Mouse (Mus musculus): ENCODE measurements around the gene Thbs2. TPM values are rescaled to one million over a fixed set of nuclear protein-coding genes. Genes with fewer than 3 reads are reported as not detected.

Gene Thbs2
- total and polyA plus RNA-seq, 2 experiments from 2014 or later, result 17.9 to 49.7 TPM

DNA sequence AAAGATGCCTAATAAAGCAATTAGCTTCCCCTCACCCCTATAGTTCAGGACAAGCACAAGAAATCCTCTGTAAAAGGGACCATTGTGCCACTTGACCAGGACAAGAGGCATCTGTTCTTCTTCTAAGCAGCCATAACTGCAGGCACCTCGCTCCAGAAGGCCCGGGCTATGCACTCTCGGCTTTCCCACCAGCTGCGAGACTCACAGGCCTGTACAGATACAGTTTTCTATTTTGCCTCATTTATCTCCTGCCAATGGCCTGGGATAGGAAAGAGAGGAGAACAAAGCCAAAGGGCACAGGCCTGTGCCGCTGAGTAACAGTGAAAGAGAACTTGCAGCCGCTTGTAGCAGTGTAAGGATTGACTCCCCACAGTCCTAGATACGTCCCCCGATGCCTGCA lies 20.7 kb upstream of the Thbs2 start:
- no peak for DNase-seq (ENCODE audit: low spot score)
- Histone ChIP-seq H3K4me1 (ENCODE audit: control insufficient read depth, insufficient read depth) (0 out of 2 replicates have a peak, but pooled peaks cover 3% of the 10 kb centered on the region), H3K27ac (ENCODE audit: low read depth) (no peak overlapping the region), H3K27me3 (ENCODE audit: control insufficient read depth, insufficient read depth, low read length) (0 out of 2 replicates have a peak, but pooled peaks cover 3% of the 10 kb centered on the region), H3K4me2 (ENCODE audit: low read depth, low read length) (no peak overlapping the region), H3K4me3 (ENCODE audit: low read depth, low read length) (no peak overlapping the region), H3K9ac (replicated peaks; ENCODE audit: low read depth, low read length) (no peak overlapping the region), H3K9me3 (replicated peaks; ENCODE audit: control insufficient read depth, low read length) (no peaks in the 10 kb centered on the region), H3K36me3 (replicated peaks; ENCODE audit: control insufficient read depth, insufficient read depth, low read length) (no peaks in the 10 kb centered on the region)
- no peak for ATAC-seq (ENCODE audit: insufficient read depth, low read depth)
- 75% methylated on average over 8 of the region's 8 CpGs for WGBS
- TF ChIP-seq CTCF (IDR thresholded peaks at IDR 0.05; ENCODE audit: low read depth) (no peak), EP300 (IDR thresholded peaks at IDR 0.05; ENCODE audit: low read depth) (no peak)

GRCm38 (mm10) chr17:14714374-14714773 lies 20.3 kb upstream of the Thbs2 start:
- ATAC-seq (ENCODE audit: insufficient read depth, low read depth), result no peak
- H3K27ac ChIP-seq (ENCODE audit: low read depth), result no peak overlapping the region

DNA sequence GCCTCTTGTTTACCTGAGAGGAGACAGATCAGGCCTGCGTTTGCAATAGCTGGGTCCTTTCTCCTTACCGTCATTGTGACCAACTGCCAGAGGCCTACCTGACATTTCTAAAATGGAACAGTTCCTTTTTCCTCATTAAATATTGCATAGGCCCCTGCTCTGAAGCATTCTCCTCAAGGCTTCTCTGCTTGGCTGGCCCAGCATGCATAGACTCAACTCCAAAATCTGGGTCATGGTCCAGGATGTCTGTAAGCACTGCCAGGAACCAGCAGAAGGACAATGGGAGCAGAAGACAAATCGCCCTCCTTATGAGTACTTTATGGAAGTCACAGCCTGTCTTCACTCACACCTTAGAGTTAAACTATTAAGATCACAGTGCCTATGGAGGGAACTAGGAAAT lies 17.7 kb upstream of the Thbs2 start:
- TF ChIP-seq EP300 (IDR thresholded peaks at IDR 0.05; ENCODE audit: low read depth) (no peak), CTCF (IDR thresholded peaks at IDR 0.05; ENCODE audit: low read depth) (no peak)

More at GRCm38 (mm10) chr17:14714374-14714773, 20.3 kb upstream of the Thbs2 start:
- TF ChIP-seq CTCF (IDR thresholded peaks at IDR 0.05; ENCODE audit: low read depth), result no peak
- TF ChIP-seq EP300 (IDR thresholded peaks at IDR 0.05; ENCODE audit: low read depth), result no peak
- H3K27me3 ChIP-seq (ENCODE audit: control insufficient read depth, insufficient read depth, low read length), result 0 out of 2 replicates have a peak, but pooled peaks cover 3% of the 10 kb centered on the region
- 0 out of 2 replicates have a peak, but pooled peaks cover 3% of the 10 kb centered on the region for H3K4me1 ChIP-seq (ENCODE audit: control insufficient read depth, insufficient read depth)
- no peak overlapping the region for H3K9ac ChIP-seq (replicated peaks; ENCODE audit: low read depth, low read length)
- no peak for DNase-seq (ENCODE audit: low spot score)
- no peak overlapping the region for H3K4me3 ChIP-seq (ENCODE audit: low read depth, low read length)
- WGBS, result 90% methylated on average over 3 of the region's 3 CpGs
- no peaks in the 10 kb centered on the region for H3K9me3 ChIP-seq (replicated peaks; ENCODE audit: control insufficient read depth, low read length)
- no peak overlapping the region for H3K4me2 ChIP-seq (ENCODE audit: low read depth, low read length)
- no peaks in the 10 kb centered on the region for H3K36me3 ChIP-seq (replicated peaks; ENCODE audit: control insufficient read depth, insufficient read depth, low read length)

DNA sequence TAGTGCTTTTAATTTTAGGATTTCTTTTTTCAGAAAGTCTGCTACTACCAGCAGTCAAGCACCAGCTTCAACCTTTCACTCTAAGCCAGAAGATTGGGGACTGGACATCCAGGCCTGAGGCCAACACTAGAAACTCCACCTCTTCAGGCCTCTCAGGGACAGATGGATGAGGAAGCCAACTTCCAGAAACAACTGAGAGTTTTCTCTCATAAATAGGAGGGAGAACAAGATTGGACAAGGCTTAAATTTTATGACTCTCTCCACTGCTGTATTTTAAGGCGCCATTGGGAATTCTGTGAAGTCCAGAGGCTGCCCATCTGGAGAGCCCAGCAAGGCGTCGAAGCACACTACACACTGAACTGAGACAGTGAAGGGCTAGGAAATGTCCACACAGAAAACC lies 17.0 kb upstream of the Thbs2 start:
- TF ChIP-seq CTCF (IDR thresholded peaks at IDR 0.05; ENCODE audit: low read depth), result no peak
- TF ChIP-seq EP300 (IDR thresholded peaks at IDR 0.05; ENCODE audit: low read depth), result no peak
- Histone ChIP-seq H3K4me2 (ENCODE audit: low read depth, low read length) (no peak overlapping the region), H3K4me1 (ENCODE audit: control insufficient read depth, insufficient read depth) (no peaks in the 10 kb centered on the region), H3K27me3 (ENCODE audit: control insufficient read depth, insufficient read depth, low read length) (0 out of 2 replicates have a peak, but pooled peaks cover 1% of the 10 kb centered on the region), H3K36me3 (replicated peaks; ENCODE audit: control insufficient read depth, insufficient read depth, low read length) (no peaks in the 10 kb centered on the region), H3K27ac (ENCODE audit: low read depth) (no peak overlapping the region), H3K9ac (replicated peaks; ENCODE audit: low read depth, low read length) (no peak overlapping the region), H3K4me3 (ENCODE audit: low read depth, low read length) (no peak overlapping the region), H3K9me3 (replicated peaks; ENCODE audit: control insufficient read depth, low read length) (no peaks in the 10 kb centered on the region)
- 79% methylated on average over 3 of the region's 3 CpGs for WGBS
- ATAC-seq (ENCODE audit: insufficient read depth, low read depth), result no peak
- DNase-seq (ENCODE audit: low spot score), result no peak

More for the DNA sequence above, 17.7 kb upstream of the Thbs2 start:
- Histone ChIP-seq H3K27ac (ENCODE audit: low read depth) (no peak overlapping the region), H3K4me1 (ENCODE audit: control insufficient read depth, insufficient read depth) (no peaks in the 10 kb centered on the region), H3K9ac (replicated peaks; ENCODE audit: low read depth, low read length) (no peak overlapping the region), H3K4me2 (ENCODE audit: low read depth, low read length) (no peak overlapping the region), H3K9me3 (replicated peaks; ENCODE audit: control insufficient read depth, low read length) (no peaks in the 10 kb centered on the region), H3K36me3 (replicated peaks; ENCODE audit: control insufficient read depth, insufficient read depth, low read length) (no peaks in the 10 kb centered on the region), H3K27me3 (ENCODE audit: control insufficient read depth, insufficient read depth, low read length) (0 out of 2 replicates have a peak, but pooled peaks cover 3% of the 10 kb centered on the region), H3K4me3 (ENCODE audit: low read depth, low read length) (no peak overlapping the region)
- ATAC-seq (ENCODE audit: insufficient read depth, low read depth) (no peak), DNase-seq (ENCODE audit: low spot score) (no peak)
- 86% methylated on average over 3 of the region's 3 CpGs for WGBS

- 61% methylated on average over 4 of the region's 4 CpGs for WGBS
- no peaks in the 10 kb centered on the region for H3K27me3 ChIP-seq (ENCODE audit: control insufficient read depth, insufficient read depth, low read length)
- ATAC-seq (ENCODE audit: insufficient read depth, low read depth) (no peak), DNase-seq (ENCODE audit: low spot score) (peak; percentile 3)
- H3K27ac ChIP-seq (ENCODE audit: low read depth), result no peak overlapping the region
- no peak overlapping the region for H3K4me2 ChIP-seq (ENCODE audit: low read depth, low read length)
- H3K36me3 ChIP-seq (replicated peaks; ENCODE audit: control insufficient read depth, insufficient read depth, low read length), result no peaks in the 10 kb centered on the region
- no peaks in the 10 kb centered on the region for H3K4me1 ChIP-seq (ENCODE audit: control insufficient read depth, insufficient read depth)
- TF ChIP-seq EP300 (IDR thresholded peaks at IDR 0.05; ENCODE audit: low read depth), result no peak
- no peak for TF ChIP-seq CTCF (IDR thresholded peaks at IDR 0.05; ENCODE audit: low read depth)
- H3K9me3 ChIP-seq (replicated peaks; ENCODE audit: control insufficient read depth, low read length), result no peaks in the 10 kb centered on the region
- H3K9ac ChIP-seq (replicated peaks; ENCODE audit: low read depth, low read length), result no peak overlapping the region
- no peak overlapping the region for H3K4me3 ChIP-seq (ENCODE audit: low read depth, low read length)
Observed at GRCm38 (mm10) chr17:14706066-14706465, 12.0 kb upstream of the Thbs2 start.

- Histone ChIP-seq H3K4me1 (ENCODE audit: control insufficient read depth, insufficient read depth) (no peaks in the 10 kb centered on the region), H3K27me3 (ENCODE audit: control insufficient read depth, insufficient read depth, low read length) (no peaks in the 10 kb centered on the region), H3K36me3 (replicated peaks; ENCODE audit: control insufficient read depth, insufficient read depth, low read length) (no peaks in the 10 kb centered on the region), H3K27ac (ENCODE audit: low read depth) (no peak overlapping the region), H3K9me3 (replicated peaks; ENCODE audit: control insufficient read depth, low read length) (no peaks in the 10 kb centered on the region), H3K9ac (replicated peaks; ENCODE audit: low read depth, low read length) (no peak overlapping the region), H3K4me2 (ENCODE audit: low read depth, low read length) (no peak overlapping the region), H3K4me3 (ENCODE audit: low read depth, low read length) (no peak overlapping the region)
- WGBS, result 80% methylated on average over 2 of the region's 2 CpGs
- DNase-seq (ENCODE audit: low spot score), result no peak
- ATAC-seq (ENCODE audit: insufficient read depth, low read depth), result no peak
- no peak for TF ChIP-seq CTCF (IDR thresholded peaks at IDR 0.05; ENCODE audit: low read depth)
- no peak for TF ChIP-seq EP300 (IDR thresholded peaks at IDR 0.05; ENCODE audit: low read depth)
Observed at GRCm38 (mm10) chr17:14705466-14705865, 11.4 kb upstream of the Thbs2 start.
